Mouse (Mus musculus): ENCODE results near the gene Creb3l2. TPM values are rescaled to one million over a fixed set of nuclear protein-coding genes. Genes with fewer than 3 reads are reported as not detected.
A peak's percentile ranks its signal among the peaks of the same experiment; 100 is the strongest.
"Not testable (repeated sequence)": the region's sequence is repeated elsewhere in the genome, so short reads cannot be mapped to it uniquely, and the experiment has no call there.

The Creb3l2 gene
- polyA plus RNA-seq, 1 experiment = 1.4 TPM

- TF ChIP-seq FLI1 (IDR thresholded peaks at IDR 0.05; ENCODE audit: low read length) (no peak), GATA1 (IDR thresholded peaks at IDR 0.05; ENCODE audit: borderline replicate concordance, low read length) (no peak)
- Histone ChIP-seq H3K9me3 (peaks cover 5% of the 10 kb centered on the region; the same call in 1 of the 2 replicates), H3K4me1 (no peaks in the 10 kb centered on the region), H3K36me3 (replicated peaks; ENCODE audit: low read length) (no peaks in the 10 kb centered on the region), H3K27me3 (replicated peaks) (peaks cover 4% of the 10 kb centered on the region), H3K4me3 (replicated peaks) (no peak overlapping the region)
Measured at GRCm38 (mm10) chr6:37465356-37465755, 23.4 kb upstream of the Creb3l2 start.

DNA sequence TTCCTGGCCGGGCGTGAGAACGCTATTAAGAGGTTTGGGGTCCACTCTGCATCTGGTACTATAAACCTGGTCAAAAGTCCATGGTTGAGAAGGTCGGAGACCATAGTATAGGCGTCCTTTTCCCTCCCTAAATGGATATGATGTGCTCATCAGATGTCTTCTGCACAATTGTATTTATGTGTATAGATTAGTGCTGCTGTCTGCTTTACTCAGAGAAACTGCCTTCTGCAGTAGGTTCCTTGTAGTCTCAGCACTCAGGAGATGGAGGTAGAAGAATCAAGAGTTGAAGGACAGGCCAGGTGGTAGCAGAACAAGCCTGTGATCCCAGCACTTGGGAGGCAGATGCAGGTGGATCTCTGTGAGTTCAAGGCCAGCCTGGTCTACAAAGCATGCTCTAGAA lies 22.6 kb upstream of the Creb3l2 start:
- H3K4me3 ChIP-seq (replicated peaks) = no peak overlapping the region
- no peaks in the 10 kb centered on the region for H3K36me3 ChIP-seq (replicated peaks; ENCODE audit: low read length)
- H3K27me3 ChIP-seq (replicated peaks) = peaks cover 4% of the 10 kb centered on the region
- no peaks in the 10 kb centered on the region for H3K4me1 ChIP-seq
- no peak for TF ChIP-seq GATA1 (IDR thresholded peaks at IDR 0.05; ENCODE audit: borderline replicate concordance, low read length)
- no peak for TF ChIP-seq FLI1 (IDR thresholded peaks at IDR 0.05; ENCODE audit: low read length)
- H3K9me3 ChIP-seq = peaks cover 5% of the 10 kb centered on the region; the same call in 1 of the 2 replicates

DNA sequence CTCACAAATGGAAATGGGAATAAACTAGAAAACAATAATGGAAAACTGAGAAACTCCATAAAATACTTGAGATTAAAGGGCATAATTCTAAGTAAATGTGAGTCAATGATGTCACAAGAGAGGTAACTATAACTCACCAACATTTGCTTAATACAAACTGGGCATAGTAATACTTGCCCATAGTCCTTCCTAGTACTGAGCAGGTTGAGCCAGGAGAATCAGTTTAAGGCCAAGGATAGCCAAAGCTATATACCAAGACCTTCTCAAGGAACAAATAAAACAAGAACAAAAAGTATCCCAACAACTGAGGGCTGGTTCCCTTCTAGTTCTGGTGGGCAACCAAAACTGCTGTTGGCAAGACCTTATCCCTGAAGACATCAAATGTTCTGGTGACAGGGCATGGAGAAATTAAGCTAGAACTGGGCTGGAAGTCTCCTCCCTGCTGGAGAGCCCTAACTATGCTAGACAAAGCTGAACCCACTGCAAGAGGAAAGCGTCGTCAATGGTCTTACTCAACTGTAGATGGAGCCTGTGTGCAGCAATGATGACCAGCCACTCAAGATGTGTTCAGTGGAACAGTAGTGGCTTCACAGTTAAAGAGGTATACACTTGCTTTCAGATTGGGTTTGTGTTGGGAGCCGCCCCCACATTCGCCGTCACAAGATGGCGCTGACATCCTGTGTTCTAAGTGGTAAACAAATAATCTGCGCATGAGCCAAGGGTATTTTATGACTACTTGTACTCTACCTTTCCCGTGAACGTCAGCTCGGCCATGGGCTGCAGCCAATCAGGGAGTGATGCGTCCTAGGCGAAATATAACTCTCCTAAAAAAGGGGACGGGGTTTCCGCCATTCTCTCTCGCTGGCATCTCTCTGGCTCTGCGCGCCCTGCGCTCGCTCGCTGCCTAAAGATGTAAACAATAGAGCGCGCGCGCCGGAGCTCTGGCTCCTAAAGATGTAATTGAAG lies 21.9 kb upstream of the Creb3l2 start:
- peak overlapping the region; percentile 23 for H3K4me3 ChIP-seq (replicated peaks)
- H3K27me3 ChIP-seq (replicated peaks); H3K36me3 ChIP-seq (replicated peaks; ENCODE audit: low read length); H3K4me1 ChIP-seq; H3K9me3 ChIP-seq: not testable (repeated sequence)

DNA sequence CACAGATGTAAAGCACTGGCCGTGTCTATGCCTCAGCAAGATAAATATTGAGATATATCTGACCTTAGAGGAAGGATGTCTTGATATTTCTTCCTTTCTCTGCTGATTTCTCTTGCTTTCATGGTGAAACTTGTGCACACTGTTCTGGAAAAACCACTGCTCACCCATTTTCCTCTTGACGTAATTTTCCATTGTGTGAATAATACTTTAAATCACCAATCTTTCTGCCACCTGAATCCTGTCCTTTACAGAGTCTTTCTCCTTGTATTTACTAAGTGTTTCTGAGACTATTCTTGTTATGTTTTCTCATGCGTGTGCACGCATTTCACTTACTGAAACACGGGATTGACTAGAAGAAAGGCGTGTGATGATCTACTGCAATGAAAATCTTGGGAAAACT lies 18.7 kb upstream of the Creb3l2 start:
- Histone ChIP-seq H3K27me3 (replicated peaks) (peaks cover 6% of the 10 kb centered on the region), H3K36me3 (replicated peaks; ENCODE audit: low read length) (no peaks in the 10 kb centered on the region), H3K9me3 (no peaks in the 10 kb centered on the region), H3K4me3 (replicated peaks) (no peak overlapping the region), H3K4me1 (no peaks in the 10 kb centered on the region)
- no peak for TF ChIP-seq FLI1 (IDR thresholded peaks at IDR 0.05; ENCODE audit: low read length)
- no peak for TF ChIP-seq GATA1 (IDR thresholded peaks at IDR 0.05; ENCODE audit: borderline replicate concordance, low read length)

DNA sequence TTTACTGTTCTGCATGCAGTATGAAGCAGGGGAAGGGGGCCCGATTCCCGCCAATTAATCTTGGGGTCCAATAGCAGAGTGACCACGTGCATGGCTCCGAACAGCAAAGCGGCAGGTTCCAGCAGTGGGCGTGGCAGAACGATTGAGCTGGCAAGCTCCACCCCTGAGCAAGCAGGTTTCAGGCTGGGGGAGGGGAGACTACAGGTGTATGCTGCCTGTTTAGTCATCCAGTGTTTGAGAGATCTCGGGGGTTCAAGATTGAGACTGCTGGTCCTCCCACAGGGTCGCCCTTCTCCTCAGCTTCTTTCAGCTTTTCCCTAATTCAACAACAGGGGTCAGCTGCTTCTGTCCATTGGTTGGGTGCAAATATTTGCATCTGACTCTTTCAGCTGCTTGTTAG lies 17.7 kb upstream of the Creb3l2 start:
- H3K4me1 ChIP-seq; H3K9me3 ChIP-seq; H3K4me3 ChIP-seq (replicated peaks); H3K36me3 ChIP-seq (replicated peaks; ENCODE audit: low read length); H3K27me3 ChIP-seq (replicated peaks): not testable (repeated sequence)

DNA sequence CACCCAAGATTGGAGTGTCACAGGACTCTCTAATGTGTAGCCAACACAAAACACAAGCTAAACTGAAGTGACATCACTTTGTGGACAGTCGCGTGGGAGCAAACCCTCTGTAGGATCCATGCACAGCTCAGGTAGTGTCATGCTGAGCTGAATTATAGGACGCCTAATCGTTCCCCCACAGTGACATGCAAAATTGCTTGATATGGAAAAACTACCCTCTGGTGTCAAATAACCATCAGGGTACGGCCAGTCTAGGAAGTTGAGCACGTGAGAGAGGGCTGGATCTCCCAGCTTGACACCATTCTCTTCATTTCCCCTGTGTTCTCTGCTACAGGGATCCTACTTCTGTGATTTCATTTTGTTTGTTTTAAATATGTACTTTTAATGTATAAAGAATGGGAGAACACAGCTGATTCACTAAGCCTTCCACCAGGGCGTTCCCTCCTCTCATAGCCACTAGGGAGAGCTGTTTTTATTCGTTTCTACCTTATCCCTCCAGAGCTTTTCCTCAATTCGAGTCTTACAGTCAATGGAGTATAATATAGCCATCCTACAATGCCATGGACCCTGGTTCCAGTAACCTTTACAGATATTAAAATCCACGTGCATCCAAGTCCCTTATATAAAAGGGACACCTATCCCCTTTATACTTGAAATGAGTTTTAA lies 16.2 kb upstream of the Creb3l2 start:
- no peaks in the 10 kb centered on the region for H3K36me3 ChIP-seq (replicated peaks; ENCODE audit: low read length)
- no peaks in the 10 kb centered on the region for H3K9me3 ChIP-seq
- H3K4me1 ChIP-seq = peaks cover 4% of the 10 kb centered on the region
- no peak overlapping the region for H3K4me3 ChIP-seq (replicated peaks)
- H3K27me3 ChIP-seq (replicated peaks) = peaks cover 5% of the 10 kb centered on the region
- TF ChIP-seq FLI1 (IDR thresholded peaks at IDR 0.05; ENCODE audit: low read length) (no peak), GATA1 (IDR thresholded peaks at IDR 0.05; ENCODE audit: borderline replicate concordance, low read length) (no peak)

DNA sequence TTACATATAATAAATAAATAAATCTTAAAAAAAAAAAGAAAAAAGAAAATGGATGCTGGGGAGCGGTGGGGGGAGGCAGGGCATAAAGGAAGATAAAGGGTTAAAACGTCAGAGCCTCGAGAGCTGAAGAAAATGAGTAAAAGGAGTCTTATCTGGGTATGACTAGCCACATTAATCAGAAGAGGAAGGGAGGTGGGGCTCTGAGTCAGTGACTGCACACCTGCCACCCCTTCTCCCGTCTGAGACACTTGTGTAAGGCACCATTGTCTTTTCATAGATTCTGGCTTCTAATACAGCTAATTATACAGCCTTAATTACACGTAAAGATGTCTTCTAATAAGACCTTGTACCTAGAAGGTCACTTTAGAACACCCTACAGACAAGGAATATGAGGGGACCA lies 13.6 kb upstream of the Creb3l2 start:
- TF ChIP-seq FLI1 (IDR thresholded peaks at IDR 0.05; ENCODE audit: low read length) (no peak), GATA1 (IDR thresholded peaks at IDR 0.05; ENCODE audit: borderline replicate concordance, low read length) (no peak)
- H3K9me3 ChIP-seq = no peaks in the 10 kb centered on the region
- H3K36me3 ChIP-seq (replicated peaks; ENCODE audit: low read length) = no peaks in the 10 kb centered on the region
- peaks cover 4% of the 10 kb centered on the region for H3K4me1 ChIP-seq
- H3K27me3 ChIP-seq (replicated peaks) = peaks cover 4% of the 10 kb centered on the region
- no peak overlapping the region for H3K4me3 ChIP-seq (replicated peaks)

- H3K9me3 ChIP-seq = no peaks in the 10 kb centered on the region
- H3K27me3 ChIP-seq (replicated peaks) = peaks cover 12% of the 10 kb centered on the region
- H3K4me3 ChIP-seq (replicated peaks) = no peak overlapping the region
- TF ChIP-seq GATA1 (IDR thresholded peaks at IDR 0.05; ENCODE audit: borderline replicate concordance, low read length) = no peak
- TF ChIP-seq FLI1 (IDR thresholded peaks at IDR 0.05; ENCODE audit: low read length) = no peak
- no peaks in the 10 kb centered on the region for H3K36me3 ChIP-seq (replicated peaks; ENCODE audit: low read length)
- peaks cover 4% of the 10 kb centered on the region for H3K4me1 ChIP-seq
Measured at GRCm38 (mm10) chr6:37453047-37453446, 11.1 kb upstream of the Creb3l2 start.

DNA sequence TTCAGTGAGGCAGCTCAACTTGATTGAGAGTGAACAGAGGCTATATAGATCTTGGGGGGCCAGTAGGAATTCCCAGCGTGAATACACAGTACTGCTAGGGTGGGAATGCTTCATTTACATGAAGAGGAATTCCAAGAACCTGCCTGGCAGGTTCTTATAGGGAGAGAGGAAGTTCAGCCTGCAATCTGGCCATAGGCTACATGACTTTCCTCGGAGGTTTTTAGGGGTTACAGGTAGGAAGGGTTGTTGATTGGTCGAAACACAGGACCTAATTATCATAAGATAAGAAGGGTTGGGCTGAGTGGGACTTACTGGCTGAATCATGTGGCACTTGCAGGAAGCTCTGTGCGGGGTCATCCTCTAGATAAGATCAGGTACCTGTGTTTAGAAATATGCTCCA lies 9.7 kb upstream of the Creb3l2 start:
- H3K36me3 ChIP-seq (replicated peaks; ENCODE audit: low read length) = no peaks in the 10 kb centered on the region
- no peak overlapping the region for H3K4me3 ChIP-seq (replicated peaks)
- H3K9me3 ChIP-seq = no peaks in the 10 kb centered on the region
- no peak for TF ChIP-seq GATA1 (IDR thresholded peaks at IDR 0.05; ENCODE audit: borderline replicate concordance, low read length)
- H3K4me1 ChIP-seq = peaks cover 4% of the 10 kb centered on the region
- peaks cover 12% of the 10 kb centered on the region for H3K27me3 ChIP-seq (replicated peaks)

DNA sequence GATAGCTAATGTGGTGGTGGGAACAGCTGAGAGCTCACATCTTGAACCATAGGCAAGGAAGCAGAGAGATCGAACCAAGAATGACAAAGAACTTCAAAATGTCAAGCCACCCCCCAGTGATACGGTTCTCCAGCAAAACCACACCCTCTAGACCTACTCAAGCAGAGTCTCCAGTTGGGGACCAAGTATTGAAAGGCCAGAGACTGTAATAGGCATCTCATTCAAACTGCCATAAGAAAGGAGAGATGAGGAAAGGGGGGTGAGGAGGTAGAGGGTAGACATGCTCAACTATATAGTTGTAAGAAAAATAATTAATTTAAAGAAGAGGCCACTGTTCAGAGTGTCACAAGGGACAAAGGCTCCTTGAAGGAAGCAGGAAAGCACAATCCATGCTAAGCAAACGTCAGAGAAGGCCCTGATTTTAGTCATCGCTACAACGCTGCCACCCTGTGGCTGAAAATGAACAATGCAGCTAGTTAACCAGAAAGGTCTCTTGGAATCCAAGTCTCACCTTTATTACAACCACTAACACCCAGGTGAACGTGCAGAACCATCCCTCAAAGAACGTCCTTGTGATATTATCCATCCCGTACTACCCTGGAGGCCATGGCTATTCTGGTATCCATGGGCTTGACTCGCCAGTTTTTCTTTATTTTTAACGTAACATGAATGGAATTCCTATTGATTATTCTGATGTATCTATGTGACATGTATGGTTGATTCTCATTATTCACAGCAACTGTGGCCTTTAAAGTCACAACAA lies 5.9 kb upstream of the Creb3l2 start:
- H3K27me3 ChIP-seq (replicated peaks) = peaks cover 9% of the 10 kb centered on the region
- peaks cover 3% of the 10 kb centered on the region for H3K4me1 ChIP-seq
- TF ChIP-seq FLI1 (IDR thresholded peaks at IDR 0.05; ENCODE audit: low read length) (no peak), GATA1 (IDR thresholded peaks at IDR 0.05; ENCODE audit: borderline replicate concordance, low read length) (no peak)
- H3K9me3 ChIP-seq = no peaks in the 10 kb centered on the region
- no peaks in the 10 kb centered on the region for H3K36me3 ChIP-seq (replicated peaks; ENCODE audit: low read length)
- H3K4me3 ChIP-seq (replicated peaks) = no peak overlapping the region
